10 mouse cellular contexts compared by ENCODE assay signal in genomic region chr14:14071456-14071855, GRCm38 (mm10). TPM values are rescaled to one million over a fixed set of nuclear protein-coding genes. Genes with fewer than 3 reads are reported as not detected.
DNase-seq lines count a peak whose midpoint lies in the region; ATAC-seq lines count a peak whose summit lies in the region.
"Had no signal": no experiment of that assay in that cellular context is flagged by ENCODE, and none has a peak within 500 bp of the region (broad histone marks: within the 10 kb centered on the region; RNA-seq: fewer than 3 reads in every experiment).

No protein-coding gene starts in this region.

- no peak overlapping the region for H3K4me3 ChIP-seq in embryonic facial prominence, embryonic 12.5 days
- no peak overlapping the region for H3K4me3 ChIP-seq in embryonic facial prominence, embryonic 10.5 days
- H3K4me3 ChIP-seq in midbrain, embryonic 11.5 days (ENCODE audit: low read depth, low read length), result no peak overlapping the region
- H3K4me3 ChIP-seq in stomach, embryonic 16.5 days (replicated peaks; ENCODE audit: low read length), result no peak overlapping the region

- ATAC-seq in embryonic facial prominence, embryonic 12.5 days (ENCODE audit: insufficient number of reproducible peaks, insufficient read depth, low FRiP score, low TSS enrichment), result no peak
- no peak for ATAC-seq in midbrain, embryonic 11.5 days (ENCODE audit: low FRiP score)
- ATAC-seq in stomach, embryonic 16.5 days (ENCODE audit: insufficient read depth, low FRiP score), result peak; percentile 70; the same call in 1 of the 2 replicates

- H3K27ac ChIP-seq in embryonic facial prominence, embryonic 12.5 days, result 0 out of 2 replicates have a peak overlapping the region, but pooled peaks have one; percentile 20
- no peak overlapping the region for H3K27ac ChIP-seq in embryonic facial prominence, embryonic 10.5 days (replicated peaks)
- H3K27ac ChIP-seq in midbrain, embryonic 11.5 days (ENCODE audit: low read depth, low read length), result peak overlapping the region; percentile 80
- no peak overlapping the region for H3K27ac ChIP-seq in stomach, embryonic 16.5 days (ENCODE audit: low read length)

- H3K4me1 ChIP-seq in embryonic facial prominence, embryonic 12.5 days, result peaks cover 25% of the 10 kb centered on the region
- peaks cover 39% of the 10 kb centered on the region for H3K4me1 ChIP-seq in embryonic facial prominence, embryonic 10.5 days
- H3K4me1 ChIP-seq in midbrain, embryonic 11.5 days (ENCODE audit: control insufficient read depth, insufficient read depth, low read length), result peaks cover 48% of the 10 kb centered on the region
- H3K4me1 ChIP-seq in stomach, embryonic 16.5 days (ENCODE audit: control insufficient read depth, insufficient read depth, low read length), result peaks cover 33% of the 10 kb centered on the region

- no peak for DNase-seq in embryonic facial prominence, embryonic 10.5 days (ENCODE audit: low spot score)
- peak; percentile 49 for DNase-seq in lung, postnatal 25 days (ENCODE audit: low spot score)
- no peak for DNase-seq in lung, adult 18-20 months
- no peak for DNase-seq in midbrain, embryonic 11.5 days (ENCODE audit: low spot score, missing footprints)
- no peak for DNase-seq in urinary bladder, postnatal 25 days (ENCODE audit: low spot score)
- DNase-seq in spleen, postnatal 14 days (ENCODE audit: low spot score in 2 of 2), result no peak
- DNase-seq: cerebellum, postnatal 14 days; gastrocnemius, postnatal 10 days had no signal

- 64% methylated on average over 4 of the region's 4 CpGs for WGBS in embryonic facial prominence, embryonic 12.5 days
- 79% methylated on average over 4 of the region's 4 CpGs for WGBS in embryonic facial prominence, embryonic 10.5 days
- WGBS in midbrain, embryonic 11.5 days, result 47% methylated on average over 4 of the region's 4 CpGs
- 26% methylated on average over 4 of the region's 4 CpGs for WGBS in stomach, embryonic 16.5 days

- no peak overlapping the region for H3K9ac ChIP-seq in embryonic facial prominence, embryonic 12.5 days
- peak overlapping the region; percentile 31; the same call in 1 of the 2 replicates for H3K9ac ChIP-seq in midbrain, embryonic 11.5 days (ENCODE audit: low read length)
- no peak overlapping the region for H3K9ac ChIP-seq in stomach, embryonic 16.5 days (ENCODE audit: low read length)

- H3K4me2 ChIP-seq in embryonic facial prominence, embryonic 12.5 days (replicated peaks), result no peak overlapping the region
- H3K4me2 ChIP-seq in midbrain, embryonic 11.5 days, result peak overlapping the region; percentile 2; the same call in 1 of the 2 replicates
- H3K4me2 ChIP-seq in stomach, embryonic 16.5 days (ENCODE audit: low read depth, low read length), result no peak overlapping the region

- H3K36me3 ChIP-seq in embryonic facial prominence, embryonic 12.5 days, result no peaks in the 10 kb centered on the region
- no peaks in the 10 kb centered on the region for H3K36me3 ChIP-seq in embryonic facial prominence, embryonic 10.5 days (replicated peaks)
- H3K36me3 ChIP-seq in midbrain, embryonic 11.5 days (ENCODE audit: control insufficient read depth, insufficient read depth, low read length), result no peaks in the 10 kb centered on the region
- H3K36me3 ChIP-seq in stomach, embryonic 16.5 days (ENCODE audit: control insufficient read depth, insufficient read depth, low read length), result no peaks in the 10 kb centered on the region

- H3K9me3 ChIP-seq in embryonic facial prominence, embryonic 12.5 days, result no peaks in the 10 kb centered on the region
- no peaks in the 10 kb centered on the region for H3K9me3 ChIP-seq in embryonic facial prominence, embryonic 10.5 days
- no peaks in the 10 kb centered on the region for H3K9me3 ChIP-seq in midbrain, embryonic 11.5 days (ENCODE audit: control insufficient read depth, low read length)
- H3K9me3 ChIP-seq in stomach, embryonic 16.5 days (replicated peaks; ENCODE audit: control insufficient read depth, low read length), result no peaks in the 10 kb centered on the region

- H3K27me3 ChIP-seq in embryonic facial prominence, embryonic 12.5 days, result no peaks in the 10 kb centered on the region
- H3K27me3 ChIP-seq in embryonic facial prominence, embryonic 10.5 days (replicated peaks; ENCODE audit: low read depth, poor library complexity, severe bottlenecking), result no peaks in the 10 kb centered on the region
- no peaks in the 10 kb centered on the region for H3K27me3 ChIP-seq in midbrain, embryonic 11.5 days (ENCODE audit: control insufficient read depth, insufficient read depth, low read length)
- H3K27me3 ChIP-seq in stomach, embryonic 16.5 days (ENCODE audit: control insufficient read depth, insufficient read depth, low read length), result no peaks in the 10 kb centered on the region

RNA-seq across cellular contexts. Expression of gene Psmd6, which starts 49.3 kb away (rescaled TPM):
- 268 TPM in 2 replicates for polyA plus RNA-seq in embryonic facial prominence, embryonic 12.5 days (2016; fragmentation: Nextera tagmentation; extraction: Ambion mirVana)
- 285 TPM in 2 replicates for polyA plus RNA-seq in embryonic facial prominence, embryonic 10.5 days (2016; fragmentation: Nextera tagmentation; extraction: Ambion mirVana)
- 319 and 342 TPM in 2 replicates for polyA plus RNA-seq in midbrain, embryonic 11.5 days (2014; fragmentation: Nextera tagmentation; extraction: Ambion mirVana)
- 213 and 218 TPM in 2 replicates for polyA plus RNA-seq in stomach, embryonic 16.5 days (2015; fragmentation: Nextera tagmentation; extraction: Ambion mirVana)

Comparison
In these comparisons a context has a peak if more than half of its experiments do, and no peak if none do; other contexts are left out.
1. H3K27ac ChIP-seq: peak in embryonic facial prominence, embryonic 12.5 days (single experiment) and midbrain, embryonic 11.5 days (single experiment); none in embryonic facial prominence, embryonic 10.5 days (single experiment) and stomach, embryonic 16.5 days (single experiment).